Mouse (Mus musculus): Measurements from ENCODE around the gene Igsf3.

- TF ChIP-seq HCFC1 (IDR thresholded peaks at IDR 0.05; ENCODE audit: borderline replicate concordance, insufficient read depth, low read length) (no peak), MAFK (IDR thresholded peaks at IDR 0.05; ENCODE audit: insufficient read depth, low read depth, low read length) (no peak), ZNF384 (IDR thresholded peaks at IDR 0.05; ENCODE audit: low read depth, low read length) (no peak), ZC3H11A (IDR thresholded peaks at IDR 0.05; ENCODE audit: borderline replicate concordance, low read depth, low read length) (no peak), CHD2 (IDR thresholded peaks at IDR 0.05; ENCODE audit: low read depth, low read length) (no peak)
These were observed 33.9 kb downstream of the Igsf3 start for GRCm38 (mm10) chr3:101410745-101411144.

All from ES-E14 (cell line).